Mouse (Mus musculus): Measurements from ENCODE around the gene Mstn.

GRCm38 (mm10) chr1:53110561-53110960, 49.1 kb downstream of the Mstn start:
- no peak for TF ChIP-seq POLR2A (IDR thresholded peaks at IDR 0.05; ENCODE audit: low read depth, low read length)
- no peak for TF ChIP-seq CTCF (IDR thresholded peaks at IDR 0.05; ENCODE audit: borderline replicate concordance, insufficient read depth, low read length)
